Mouse (Mus musculus): ENCODE data around the gene Nfkbie. TPM values are rescaled to one million over a fixed set of nuclear protein-coding genes. Genes with fewer than 3 reads are reported as not detected.

Gene Nfkbie
- total RNA-seq, 2 experiments from 2014 or later: 2.6 to 3.4 TPM

GRCm38 (mm10) chr17:45582715-45583355 is 27.3 kb downstream of the Nfkbie start:
- no peak for DNase-seq

GRCm38 (mm10) chr17:45584096-45584896 is 28.8 kb downstream of the Nfkbie start:
- DNase-seq: peak; percentile 65 to 75

GRCm38 (mm10) chr17:45584939-45585678 is 29.6 kb downstream of the Nfkbie start:
- peak; percentile 64 to 75 for DNase-seq

DNA sequence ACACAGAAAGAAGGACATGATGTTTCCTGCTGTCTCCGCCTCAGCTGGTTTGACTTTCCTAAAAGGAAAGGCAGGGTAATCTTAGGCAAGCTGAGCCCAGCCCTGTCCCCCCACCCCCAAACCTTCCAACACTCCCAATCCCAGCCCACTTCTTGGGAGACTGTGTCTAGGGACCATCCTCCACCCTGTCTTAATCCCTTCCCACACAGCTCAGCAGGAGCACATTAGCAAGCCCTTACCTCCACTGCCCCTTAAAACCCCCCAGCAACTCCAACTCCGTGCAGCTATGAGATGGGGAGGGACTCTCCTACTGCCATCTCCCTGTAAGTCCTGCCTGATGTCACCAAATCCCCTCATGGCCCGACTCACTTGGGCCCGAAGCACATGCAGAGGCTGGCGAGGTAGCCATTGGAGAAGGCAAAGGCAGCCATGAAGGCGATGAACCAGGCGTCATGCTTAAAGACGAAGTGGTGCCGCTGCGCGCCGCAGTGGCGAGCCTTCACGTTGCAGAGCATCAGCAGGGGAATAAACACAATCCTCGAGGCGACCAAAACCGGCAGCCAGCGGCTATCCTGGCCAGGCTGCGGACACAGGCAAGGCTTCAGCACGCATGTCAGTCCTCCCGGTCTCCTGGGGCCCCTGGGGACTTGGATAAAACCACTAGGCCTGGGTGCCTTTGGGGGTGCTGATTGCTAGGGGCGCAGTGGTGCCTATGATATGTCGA is 30.4 kb downstream of the Nfkbie start:
- no peak for DNase-seq

DNA sequence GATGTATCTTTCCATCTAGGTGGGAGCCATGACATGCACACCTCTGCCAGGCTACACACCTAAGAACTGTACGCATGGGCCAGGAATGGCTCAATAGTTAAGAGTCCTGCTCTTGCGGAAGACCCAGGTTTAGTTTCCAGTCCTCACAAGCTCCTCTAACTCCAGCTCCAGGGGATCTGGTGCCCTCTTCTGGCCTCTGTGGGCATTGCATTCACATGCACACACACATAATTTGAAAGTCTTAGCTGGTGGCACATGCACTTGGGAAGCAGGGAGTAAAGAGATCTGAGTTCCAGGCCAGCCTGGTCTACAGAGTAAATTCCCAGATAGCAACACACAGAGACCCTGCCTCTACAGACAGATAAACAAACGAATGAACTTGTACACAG is 30.9 kb downstream of the Nfkbie start:
- DNase-seq: no peak

DNA sequence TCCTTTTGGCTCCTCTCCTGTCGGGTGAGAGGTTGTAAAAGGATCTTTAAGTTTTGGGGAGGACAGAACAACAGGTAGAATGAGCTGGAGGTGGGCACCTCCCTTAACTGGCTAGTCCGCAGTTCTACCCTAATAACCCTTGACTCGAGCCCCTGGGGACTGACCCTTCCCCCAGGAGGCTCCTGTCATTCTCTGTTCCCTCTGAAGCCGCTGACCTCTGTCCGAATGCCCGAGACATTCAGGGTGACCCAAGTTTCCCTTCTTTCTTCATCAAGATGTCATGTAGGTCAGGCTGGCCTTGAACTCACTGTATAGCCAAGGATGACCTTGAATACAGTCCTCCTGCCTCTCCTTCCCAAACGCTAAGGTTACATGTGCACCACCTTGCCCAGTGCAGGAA is 32.9 kb downstream of the Nfkbie start:
- DNase-seq: no peak

DNA sequence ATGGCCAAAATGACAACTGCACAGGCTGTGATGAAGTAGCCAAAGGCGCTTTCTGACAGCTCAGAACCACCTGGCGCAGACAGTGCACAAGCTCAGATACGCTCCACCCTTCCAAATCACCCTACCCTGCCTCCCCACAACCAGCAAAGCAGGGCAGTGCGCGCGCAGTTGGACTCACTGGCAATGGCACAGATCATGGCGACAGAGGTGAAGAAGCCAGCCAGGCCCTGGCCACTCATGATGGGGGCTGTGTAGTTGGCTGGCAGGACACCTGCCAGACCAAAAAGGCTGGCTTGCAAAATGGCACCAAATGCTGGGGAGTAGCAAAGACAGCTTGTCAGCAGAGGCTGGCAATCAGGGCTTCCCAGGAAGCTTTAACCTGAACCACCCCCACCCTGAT is 33.7 kb downstream of the Nfkbie start:
- no peak for DNase-seq

DNA sequence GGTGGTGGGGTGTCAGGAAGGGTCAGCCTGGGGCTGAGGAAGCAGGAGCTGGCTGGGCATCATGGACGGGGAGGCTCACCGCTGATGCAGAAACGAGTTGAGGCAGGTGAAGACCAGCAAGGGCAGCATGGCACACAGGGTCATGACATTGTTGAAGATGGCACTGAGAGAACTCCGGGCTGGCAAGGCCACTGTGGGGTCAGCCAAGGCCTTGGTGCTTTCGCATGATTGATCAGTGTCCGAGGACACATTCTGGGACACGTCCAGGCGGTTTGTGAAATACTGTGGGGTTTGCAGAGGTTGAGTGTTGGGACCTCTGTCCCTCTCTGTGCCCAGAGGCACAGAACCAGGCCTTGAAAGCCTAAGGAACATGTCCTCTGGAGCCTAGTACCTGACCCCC is 34.3 kb downstream of the Nfkbie start:
- no peak for DNase-seq

DNA sequence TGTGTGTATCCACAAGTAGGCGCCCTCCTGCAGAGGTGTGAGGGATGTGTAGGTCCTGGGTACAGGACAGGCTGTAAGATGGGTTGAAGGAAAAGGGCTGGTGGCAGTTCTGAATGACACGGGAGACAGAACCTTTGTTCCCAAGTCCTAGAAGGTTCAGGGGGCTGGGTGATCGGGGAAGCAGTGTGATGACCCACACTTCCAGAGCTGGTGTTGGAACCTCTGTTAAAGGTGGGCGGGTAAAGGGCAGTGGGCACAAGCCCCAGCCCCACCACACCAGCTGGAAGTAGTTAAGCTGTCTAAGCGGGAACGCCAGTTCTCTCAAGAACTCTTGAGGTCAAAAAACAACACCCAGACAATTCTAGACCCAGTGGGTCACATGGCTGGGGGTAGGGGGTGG is 34.9 kb downstream of the Nfkbie start:
- DNase-seq: no peak

GRCm38 (mm10) chr17:45591701-45592605 is 36.5 kb downstream of the Nfkbie start:
- no peak for DNase-seq

DNA sequence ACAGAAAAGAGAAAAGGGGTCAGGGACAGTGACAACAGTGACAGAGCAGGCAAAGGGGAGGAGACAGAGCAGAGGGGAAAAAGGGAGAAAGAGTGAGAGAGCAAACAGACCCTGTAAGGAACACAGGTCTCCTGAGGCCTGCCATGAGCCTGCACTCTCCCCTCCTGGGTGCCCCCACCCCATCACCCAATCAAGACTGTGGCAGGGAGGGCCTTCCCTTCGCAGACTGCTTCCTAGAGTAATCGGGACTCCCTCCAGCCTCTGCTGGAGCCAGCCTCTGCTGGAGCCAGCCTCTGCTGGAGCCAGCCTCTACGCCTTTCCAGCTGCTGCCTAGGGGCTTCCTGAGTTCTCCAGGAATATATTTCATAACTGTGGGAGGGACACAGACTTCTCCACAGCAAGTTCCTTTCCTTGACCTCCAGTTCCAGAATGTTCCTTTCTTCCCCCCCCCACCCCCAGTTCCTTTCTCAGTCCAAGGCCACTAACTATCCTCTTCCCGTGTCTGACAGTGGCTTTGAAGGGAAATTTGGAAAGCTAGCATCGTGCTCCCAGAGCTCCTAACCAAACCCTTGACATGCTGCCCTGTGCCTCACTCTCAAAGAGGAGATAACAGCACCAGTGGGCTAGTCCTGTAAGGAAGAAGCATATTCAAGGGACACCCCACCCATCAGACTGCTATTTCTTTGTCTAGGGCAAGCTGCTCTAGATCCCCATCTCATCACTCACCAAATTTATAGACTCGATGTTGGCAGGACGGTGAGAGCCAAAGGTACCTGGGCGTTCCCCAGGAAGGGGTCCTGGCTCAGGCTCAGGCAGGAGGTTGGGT is 37.3 kb downstream of the Nfkbie start:
- no peak for DNase-seq

- no peak for DNase-seq
Measured at GRCm38 (mm10) chr17:45593479-45593878, 38.0 kb downstream of the Nfkbie start.

GRCm38 (mm10) chr17:45594195-45594594 is 38.7 kb downstream of the Nfkbie start:
- no peak for DNase-seq

DNA sequence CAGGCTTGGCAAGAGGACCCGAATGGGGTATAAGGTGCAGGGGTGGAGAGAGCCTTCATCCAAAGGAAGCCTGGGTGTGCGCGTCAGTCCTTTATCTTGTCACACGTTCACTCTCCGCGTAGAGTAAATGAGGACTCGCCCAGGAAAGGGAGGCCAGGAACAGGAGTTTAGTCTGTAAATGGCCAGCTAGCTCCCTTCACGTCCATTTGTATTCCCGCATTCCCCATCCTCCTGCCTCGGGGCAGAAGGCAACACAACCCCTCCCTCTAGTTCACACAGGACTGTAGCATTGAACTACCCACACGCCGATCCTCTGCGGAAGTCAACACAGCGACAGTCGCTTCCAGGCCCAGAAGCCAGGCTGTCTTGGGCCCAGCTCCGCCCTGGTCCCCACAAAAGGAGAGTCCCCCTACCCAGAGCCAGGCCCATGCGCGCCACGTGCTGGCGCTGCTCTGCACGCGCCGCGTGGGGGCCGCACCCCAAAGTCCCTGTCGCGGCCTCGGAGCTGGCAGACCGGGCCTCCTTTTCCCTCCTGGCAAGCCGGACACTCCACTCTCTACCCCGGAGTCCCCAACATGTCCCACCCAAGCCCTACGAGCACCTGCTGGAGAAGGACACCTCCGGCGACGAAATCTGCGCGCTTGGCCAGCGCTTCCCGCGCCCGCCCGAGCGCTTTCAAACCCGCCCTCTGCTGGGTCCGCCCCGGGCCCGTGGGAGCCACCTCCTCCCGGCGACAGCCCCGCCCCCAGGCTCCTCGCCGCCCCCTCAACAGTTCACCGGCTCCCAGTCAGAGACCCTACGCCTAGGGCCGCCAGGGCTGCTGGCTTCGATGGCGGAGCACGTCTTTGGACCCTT is 39.6 kb downstream of the Nfkbie start:
- DNase-seq: peak; percentile 56 to 61

DNA sequence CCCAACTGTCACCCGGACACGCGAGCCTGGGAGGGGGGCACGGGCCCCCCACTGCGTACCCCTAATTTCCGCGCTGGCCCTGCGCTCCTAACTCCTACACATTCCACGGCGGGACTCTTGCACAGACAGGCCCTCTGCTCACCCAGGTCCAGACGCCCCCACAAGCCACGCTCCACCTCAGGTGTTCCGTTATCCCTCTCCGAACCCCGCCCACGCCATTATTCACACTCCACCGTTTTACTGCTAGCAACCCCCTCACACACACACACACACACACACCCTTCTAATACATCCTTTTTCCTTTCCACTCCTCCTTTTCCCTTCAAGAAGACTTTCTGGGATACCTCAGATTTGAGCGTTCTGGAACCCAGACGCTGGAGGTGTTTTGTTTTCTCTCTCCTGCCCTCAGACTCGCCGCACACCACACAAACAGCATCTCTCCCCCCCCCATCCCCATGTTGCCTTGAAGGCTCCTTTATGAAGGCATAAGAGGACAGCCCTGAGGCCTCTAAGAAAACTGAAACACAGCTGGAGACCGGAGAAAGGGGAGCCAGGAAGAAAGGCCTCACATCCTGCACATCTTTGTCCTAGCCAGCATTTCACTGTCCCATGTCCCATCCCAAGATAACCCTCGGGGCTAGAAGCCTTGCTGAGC is 40.4 kb downstream of the Nfkbie start:
- DNase-seq: no peak

GRCm38 (mm10) chr17:45596631-45597396 is 41.3 kb downstream of the Nfkbie start:
- DNase-seq: peak; percentile 56 to 62

DNA sequence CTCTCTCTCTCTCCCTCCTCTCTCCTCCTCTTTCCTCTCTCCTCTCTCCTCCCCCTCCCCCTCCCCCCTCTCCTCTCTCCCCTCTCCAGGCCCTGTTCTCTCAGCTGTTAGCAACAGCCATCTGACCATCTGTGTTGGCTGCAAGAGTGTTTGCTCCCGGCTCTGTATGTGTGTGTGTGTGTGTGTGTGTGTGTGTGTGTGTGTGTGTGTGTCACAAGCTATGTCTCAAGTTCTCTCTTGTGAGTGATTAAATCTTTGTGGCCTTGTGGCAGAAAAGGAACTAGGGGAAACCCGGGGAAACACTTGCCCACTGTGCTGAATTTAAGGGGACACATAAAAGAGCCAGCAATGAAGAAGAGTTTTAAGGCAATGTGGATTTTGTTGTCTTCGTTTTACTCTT is 42.3 kb downstream of the Nfkbie start:
- DNase-seq: no peak

GRCm38 (mm10) chr17:45598376-45598775 is 42.9 kb downstream of the Nfkbie start:
- no peak for DNase-seq

Measured in layer of hippocampus, postnatal 36 days (tissue).